Mouse (Mus musculus): ENCODE data around the gene Tnk2. TPM values are rescaled to one million over a fixed set of nuclear protein-coding genes. Genes with fewer than 3 reads are reported as not detected.
A peak's percentile ranks its signal among the peaks of the same experiment; 100 is the strongest.
"Not testable (repeated sequence)": the region's sequence is repeated elsewhere in the genome, so short reads cannot be mapped to it uniquely, and the experiment has no call there.

Tnk2 gene
- total RNA-seq, 2 experiments from 2014 or later, result 5.9 to 8.0 TPM

DNA sequence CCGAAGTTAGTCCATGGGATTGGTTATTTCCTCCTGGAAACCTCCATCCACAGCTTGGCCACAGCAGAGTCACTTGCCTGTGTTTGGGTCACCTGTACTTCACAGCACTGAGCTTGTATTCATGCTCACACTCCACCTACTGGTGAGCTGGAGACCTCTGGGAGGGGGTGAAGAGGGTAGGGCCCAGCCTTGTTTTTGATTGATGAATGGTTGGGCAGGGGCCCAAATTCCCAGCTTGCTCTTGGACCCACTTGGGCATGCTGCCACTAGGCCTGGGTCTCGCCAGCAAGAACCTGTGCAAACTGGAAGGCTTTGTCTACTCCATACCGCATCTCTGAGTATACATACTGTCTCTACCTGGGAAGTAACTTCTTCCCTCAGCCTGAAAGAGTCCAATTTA lies 8.4 kb upstream of the Tnk2 start:
- no peak for ATAC-seq (replicated peaks; ENCODE audit: poor library complexity)

DNA sequence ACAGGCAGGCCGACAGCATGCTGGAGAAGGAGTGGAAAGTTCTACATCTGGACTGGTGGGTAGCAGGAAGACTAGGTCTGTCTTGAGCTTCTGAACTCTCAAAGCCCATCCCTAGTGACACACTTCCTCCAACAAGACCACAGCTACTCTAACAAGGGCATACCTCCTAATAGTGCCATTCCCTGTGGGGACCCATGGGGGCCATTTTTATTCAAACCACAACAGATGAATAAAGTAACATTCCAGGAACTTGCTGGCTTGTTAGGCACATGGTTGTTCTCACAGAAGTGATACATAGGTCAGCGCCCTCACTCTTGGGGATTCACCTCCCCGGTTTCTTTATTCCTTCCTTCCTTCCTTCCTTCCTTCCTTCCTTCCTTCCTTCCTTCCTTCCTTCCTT lies 7.3 kb upstream of the Tnk2 start:
- no peak for ATAC-seq (replicated peaks; ENCODE audit: poor library complexity)

DNA sequence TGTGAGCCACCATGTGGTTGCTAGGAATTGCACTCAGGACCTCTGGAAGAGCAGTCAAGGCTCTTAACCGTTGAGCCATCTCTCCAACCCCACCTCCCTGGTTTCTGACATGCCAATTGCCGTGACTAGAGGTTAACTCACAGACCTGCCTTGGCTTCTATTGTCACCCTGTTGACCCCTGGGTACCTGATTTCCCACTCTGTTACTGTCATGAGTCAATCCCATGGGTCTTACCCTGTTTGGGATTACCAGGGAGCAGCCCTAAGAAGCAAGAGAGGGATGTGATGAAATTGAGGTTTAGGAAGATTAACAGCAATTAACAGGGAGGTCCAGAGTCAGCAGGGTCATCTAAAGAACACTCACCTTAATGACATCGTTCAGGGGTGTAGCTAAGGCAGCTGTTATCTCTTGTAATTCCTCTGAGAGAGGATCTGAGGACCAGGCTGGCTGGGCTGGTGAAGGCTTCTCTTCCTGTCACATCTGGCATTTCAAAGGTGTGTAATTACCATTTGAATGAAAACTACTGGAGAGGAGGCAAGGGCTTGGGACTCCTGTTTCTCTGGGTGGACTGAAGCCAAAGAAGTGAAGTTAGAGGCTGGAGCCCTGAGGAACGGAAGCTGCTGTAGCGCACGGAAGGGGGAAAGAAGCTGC lies 6.7 kb upstream of the Tnk2 start:
- no peak for ATAC-seq (replicated peaks; ENCODE audit: poor library complexity)

DNA sequence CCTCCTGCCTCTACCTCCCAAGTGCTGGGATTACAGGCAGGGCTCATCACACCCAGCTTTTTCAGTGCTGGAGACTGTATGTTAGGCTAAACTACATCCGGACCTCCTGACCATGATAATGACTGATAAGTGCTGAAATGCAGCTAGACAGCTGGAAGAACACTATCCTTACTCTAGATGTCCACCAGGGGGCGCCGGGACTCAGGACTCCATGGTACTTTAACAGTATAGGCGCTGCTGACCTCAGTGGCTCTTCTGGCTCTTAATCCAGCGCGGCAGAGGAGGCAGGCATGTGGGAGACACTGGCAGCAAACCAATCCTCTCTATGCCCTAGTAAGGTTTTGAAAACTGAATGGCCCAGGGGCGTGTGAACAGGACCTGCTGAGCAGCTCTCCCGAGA lies 5.2 kb upstream of the Tnk2 start:
- peak; percentile 95 for ATAC-seq (replicated peaks; ENCODE audit: poor library complexity)

DNA sequence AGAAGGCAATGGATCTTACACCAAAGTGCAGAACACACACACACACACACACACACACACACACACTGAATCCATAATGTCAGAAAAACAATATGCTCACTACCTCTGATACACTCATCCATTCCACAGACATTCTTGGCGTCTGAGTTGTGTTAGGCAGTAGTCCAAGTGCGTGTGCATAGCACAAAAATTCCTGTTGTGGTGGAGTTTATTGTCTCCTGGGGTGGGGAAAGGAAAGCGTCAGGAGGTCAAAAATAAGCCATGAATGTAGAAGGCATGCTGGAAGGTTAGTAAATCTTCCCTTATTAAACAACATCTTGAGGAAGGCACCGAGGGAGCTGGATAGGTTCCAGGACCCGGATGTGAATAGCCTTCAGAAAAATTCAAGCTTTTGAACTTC lies 3.6 kb upstream of the Tnk2 start:
- no peak for ATAC-seq (replicated peaks; ENCODE audit: poor library complexity)

DNA sequence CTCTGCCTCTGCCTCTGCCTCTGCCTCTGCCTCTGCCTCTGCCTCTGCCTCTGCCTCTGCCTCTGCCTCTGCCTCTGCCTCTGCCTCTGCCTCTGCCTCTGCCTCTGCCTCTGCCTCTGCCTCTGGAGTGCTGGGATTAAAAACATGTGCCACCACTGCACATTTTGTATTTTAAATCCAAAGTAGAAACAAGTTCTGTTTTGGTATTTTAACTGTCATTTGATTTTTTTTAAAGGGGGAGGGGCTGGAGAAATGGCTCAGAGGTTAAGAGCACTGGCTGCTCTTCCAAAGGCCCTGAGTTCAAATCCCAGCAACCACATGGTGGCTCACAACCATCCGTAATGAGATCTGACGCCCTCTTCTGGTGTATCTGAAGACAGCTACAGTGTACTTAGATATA lies 3.0 kb upstream of the Tnk2 start:
- ATAC-seq (replicated peaks; ENCODE audit: poor library complexity), result not testable (repeated sequence)

DNA sequence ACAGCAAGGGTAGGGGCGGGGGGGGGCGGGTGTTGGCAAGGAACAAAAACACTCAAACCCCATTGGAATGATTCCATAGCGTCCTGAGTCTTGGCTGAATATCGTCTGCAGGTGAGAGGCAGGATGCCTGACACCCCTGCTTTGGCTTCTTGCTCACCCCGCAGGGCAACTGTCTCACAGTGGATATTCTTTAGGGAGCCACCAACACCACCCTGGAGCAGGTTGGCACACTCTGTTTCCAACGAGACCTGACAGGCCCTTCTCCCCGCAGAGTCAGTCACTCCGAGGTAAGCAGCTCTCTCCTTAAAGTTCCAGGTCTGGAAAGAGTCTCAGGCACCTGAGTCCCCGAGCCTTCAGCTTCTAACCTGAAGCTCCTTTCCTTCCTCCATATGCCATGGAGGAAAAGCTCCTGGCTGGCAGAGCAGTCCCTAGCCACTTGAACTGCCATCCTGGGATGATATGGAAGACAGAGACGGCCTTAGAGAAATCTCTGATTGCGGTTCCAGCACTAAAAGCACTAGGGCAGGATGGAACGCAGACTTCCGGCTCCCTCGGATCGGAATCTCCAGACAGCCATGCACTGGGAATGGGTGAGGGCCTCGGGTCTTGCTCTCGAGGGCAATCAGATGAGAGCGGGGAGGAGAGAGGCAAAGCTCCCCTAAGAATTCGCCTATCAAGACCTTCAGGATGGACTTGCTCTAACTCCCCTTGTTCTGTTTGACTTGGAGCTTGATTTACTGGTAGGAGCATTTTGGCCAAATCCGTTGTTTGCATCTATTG lies 2.0 kb upstream of the Tnk2 start:
- no peak for ATAC-seq (replicated peaks; ENCODE audit: poor library complexity)

DNA sequence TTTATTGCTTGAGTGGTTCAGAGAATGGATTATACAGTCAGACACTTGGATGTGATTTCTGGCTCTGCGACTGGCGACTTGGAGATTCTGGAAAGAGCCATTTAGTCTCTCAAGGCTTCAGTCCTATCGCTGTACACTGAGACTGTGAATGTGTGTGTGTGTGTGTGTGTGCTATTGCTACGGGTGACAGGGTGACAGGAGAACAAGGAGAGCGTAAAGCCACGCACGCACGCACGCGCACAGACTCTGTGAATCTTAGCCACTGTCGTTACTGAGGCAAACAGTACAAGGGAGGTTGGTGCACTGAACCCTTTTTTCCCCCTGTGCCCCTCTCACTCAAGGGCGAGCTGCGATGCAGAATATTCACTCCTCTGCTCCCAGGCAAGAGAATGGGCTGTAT lies 1.4 kb upstream of the Tnk2 start:
- no peak for ATAC-seq (replicated peaks; ENCODE audit: poor library complexity)

DNA sequence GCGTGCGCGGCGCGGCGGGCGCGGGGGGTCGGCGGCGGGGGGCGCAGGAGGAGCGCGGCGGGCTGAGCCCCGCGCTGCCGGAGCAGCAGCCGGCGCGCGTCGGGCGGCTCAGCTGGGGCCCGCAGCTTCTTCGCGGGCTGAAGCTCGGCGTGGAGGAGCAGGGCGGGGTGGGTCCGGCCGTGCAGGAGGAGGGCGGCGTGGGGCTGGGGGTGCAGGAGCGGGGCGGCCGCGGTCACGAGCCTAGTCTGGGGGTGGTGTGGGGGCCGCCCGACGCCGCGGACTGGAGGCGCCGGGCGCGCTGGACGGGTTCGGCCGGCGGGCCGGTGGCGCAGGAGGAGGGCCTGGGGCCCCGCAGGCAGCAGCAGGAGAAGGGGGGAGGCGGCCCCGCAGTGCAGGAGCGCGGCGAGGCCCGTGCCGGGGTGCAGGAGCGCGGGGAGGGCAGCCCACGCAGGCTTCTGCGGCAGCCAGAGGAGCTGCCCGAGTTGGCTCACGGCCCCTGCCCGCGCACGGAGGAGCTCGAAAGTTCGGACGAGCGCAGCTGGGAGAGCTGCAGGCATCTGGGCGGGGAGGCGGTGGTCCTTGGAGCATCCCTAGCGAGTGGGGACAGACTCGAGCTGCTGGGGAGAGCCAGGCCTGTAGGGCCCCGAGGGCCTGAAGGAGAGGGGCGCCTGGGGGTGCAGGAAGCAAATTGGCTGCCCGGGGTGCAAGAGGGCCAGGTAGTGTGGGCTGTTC lies 561 bp downstream of the Tnk2 start:
- peak; percentile 5; the same call in 1 of the 2 replicates for ATAC-seq (replicated peaks; ENCODE audit: poor library complexity)

DNA sequence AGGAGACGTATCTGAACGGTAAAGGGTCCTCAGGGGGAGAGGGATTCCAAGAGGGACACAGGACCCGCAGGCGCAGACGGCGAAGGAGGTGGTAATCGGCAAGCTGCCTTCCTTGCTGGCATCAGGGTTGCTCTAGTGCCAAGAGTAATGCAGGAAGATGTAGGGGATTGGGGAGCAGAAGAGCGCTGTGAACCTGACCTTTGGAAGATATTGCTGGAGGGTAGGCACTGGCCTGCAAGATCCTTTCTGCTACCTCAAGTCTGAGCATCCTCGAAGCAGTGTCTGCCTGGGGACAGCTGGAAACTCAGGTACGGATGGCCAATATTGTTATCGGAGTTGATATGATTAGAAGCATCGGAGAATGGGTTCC lies 1.1 kb downstream of the Tnk2 start:
- no peak for ATAC-seq (replicated peaks; ENCODE audit: poor library complexity)

DNA sequence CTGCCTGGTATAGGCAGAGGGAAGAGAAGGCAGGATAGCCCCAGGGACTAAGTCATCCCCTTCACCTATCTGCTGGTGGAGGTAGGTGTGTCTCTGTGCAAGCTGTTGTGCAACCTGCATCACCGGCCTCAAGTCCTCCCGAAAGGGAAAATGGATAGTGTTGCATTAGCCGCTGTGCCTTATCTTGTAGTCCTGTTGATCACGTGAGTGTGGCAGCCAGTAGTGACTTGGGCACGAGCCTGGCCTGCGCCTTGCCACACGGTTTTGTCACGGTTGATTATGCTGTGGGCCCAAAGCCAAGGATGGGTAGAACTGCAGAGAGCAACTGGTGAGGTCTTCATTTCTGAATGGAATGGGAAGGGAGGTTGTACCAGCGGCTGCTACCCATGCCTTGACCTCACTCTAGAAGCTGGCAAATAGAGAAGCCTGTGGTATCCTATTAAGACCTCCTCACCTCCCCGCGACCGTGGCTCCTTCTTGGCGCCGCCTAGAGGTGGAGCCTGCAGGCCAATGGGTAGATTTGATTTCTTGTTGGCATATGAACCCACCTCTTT lies 1.8 kb downstream of the Tnk2 start:
- peak; percentile 79 for ATAC-seq (replicated peaks; ENCODE audit: poor library complexity)

DNA sequence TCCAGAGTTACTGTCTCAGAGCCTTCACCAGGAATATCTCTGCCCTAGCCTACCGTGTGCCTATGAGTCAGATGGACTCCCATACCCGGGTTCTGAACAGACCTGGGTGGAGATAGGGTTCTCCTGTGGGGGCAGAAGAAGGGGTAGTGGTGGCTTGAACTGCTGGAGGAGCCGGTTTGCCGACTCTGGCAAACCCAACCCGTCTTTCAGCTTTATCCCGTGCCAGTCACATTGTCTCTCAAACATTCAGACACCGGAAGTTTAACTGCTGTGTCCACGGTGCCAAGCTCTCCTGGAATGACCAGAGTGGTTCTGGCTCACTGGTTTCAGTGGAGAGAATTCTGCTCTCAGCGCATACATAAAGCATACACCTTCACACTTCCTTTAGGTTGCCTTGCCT lies 2.3 kb downstream of the Tnk2 start:
- ATAC-seq (replicated peaks; ENCODE audit: poor library complexity), result no peak

DNA sequence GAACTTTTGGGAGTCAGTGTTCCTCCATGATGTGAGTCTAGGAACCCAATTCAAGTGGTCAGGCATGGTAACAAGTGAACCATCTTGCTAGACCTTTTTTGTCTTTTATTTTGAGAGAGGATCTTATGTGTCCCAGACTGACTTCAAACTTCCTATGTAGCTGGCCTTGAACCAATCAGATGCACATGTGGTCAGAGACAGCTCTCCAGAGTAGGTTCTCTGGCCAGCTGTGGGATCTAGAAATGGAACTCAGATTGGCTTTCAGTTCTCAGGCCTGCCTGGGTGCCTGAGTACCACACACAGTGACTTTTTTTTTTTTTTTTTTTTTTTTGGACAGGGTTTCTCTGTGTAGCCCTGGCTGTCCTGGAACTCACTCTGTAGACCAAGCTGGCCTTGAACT lies 4.0 kb downstream of the Tnk2 start:
- ATAC-seq (replicated peaks; ENCODE audit: poor library complexity), result no peak

DNA sequence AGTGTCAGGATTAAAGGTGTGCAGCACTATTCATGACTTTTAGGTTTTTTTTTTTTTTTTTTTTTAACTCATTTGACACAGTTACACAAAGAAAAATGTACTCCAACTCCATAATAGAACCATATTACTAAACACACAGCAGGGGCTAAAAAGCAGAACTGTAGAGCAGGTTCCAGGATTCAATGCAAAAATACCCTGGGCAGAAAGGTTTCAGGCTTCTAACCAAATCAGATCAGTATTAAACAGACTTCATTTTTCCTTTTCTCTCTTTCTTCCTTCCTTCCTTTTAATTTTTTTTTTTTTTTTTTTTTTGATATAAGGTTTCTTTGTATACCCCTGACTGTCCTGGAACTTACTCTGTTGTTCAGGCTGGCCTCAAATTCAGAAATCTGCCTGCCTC lies 6.8 kb downstream of the Tnk2 start:
- ATAC-seq (replicated peaks; ENCODE audit: poor library complexity), result no peak

DNA sequence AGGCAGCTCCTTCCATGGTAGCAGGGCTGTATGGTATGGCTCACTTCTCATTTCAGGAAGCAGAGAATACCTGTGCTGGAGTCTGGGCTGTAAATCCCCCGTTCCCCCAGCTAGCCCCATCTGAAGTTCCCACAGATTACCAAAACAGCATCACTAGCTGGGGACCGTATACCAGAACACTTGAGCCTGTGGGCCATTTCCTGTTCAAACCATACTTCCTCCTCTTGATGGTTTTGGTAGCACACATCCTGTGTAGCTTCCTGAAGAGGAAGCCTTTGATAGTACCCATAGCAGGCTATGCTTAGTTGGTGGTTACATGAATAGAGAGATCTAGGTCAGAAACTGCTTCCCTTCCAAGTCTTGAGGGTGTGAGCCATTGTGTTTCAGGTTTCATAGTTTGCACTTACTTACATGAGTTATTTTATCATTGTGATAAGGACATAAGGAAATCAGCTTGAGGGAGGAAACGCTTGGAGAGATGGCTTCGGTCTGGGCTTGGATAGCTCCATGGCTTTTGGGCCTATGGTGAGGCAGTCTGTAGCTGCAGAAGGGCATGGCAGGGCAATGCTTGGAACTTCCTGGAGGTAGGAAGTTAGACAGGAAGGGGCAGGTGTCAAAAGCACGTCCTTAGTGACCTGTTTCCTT lies 7.4 kb downstream of the Tnk2 start:
- peak; percentile 90 for ATAC-seq (replicated peaks; ENCODE audit: poor library complexity)

DNA sequence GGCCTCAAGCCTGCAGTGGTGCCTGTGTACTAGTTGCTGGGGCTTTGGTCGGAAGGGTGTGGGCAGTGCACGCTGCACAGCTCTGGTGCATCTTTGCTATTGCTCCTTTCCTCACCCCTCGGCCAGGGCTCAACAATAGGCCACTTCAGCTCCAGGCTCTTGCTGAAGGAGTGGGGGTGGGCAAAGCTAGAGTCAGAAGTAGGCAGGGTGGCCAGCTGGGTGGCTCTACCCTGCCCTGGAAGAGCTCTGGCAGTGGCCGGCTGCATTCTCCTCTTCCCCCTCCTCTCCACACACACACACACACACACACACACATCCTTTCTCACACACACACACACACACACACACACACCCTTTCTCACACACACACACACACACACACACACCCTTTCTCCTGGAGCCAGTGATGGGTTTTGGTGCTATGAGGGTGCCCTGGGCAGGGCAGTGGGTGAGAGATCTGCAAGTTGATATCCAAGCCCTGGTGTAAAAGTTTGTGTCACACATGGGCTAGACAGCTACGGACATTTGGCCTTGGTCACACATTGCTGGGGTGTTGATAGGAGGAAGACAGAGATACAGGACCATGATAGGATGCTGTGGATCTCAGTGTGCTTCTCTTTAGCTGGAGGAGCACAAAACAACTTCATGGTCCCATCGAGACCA lies 10.5 kb downstream of the Tnk2 start:
- ATAC-seq (replicated peaks; ENCODE audit: poor library complexity), result no peak

DNA sequence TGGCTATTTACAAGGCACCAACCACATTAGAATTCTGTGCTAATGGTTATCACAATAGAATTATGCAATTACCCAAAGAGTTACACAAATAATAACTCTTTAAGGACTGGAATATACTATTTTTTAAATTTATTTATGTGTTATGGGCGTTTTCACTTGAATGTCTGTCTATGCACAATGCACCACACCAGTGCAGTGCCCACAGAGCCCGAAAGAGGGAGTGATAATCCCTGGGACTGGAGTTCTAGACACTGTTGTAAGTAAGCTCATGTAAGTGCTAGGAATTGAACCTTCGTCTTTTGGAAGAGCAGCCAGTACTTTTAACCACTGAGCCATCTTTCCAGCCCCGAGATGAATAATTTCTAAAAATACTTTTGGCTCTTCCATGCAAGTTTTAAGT lies 11.9 kb downstream of the Tnk2 start:
- ATAC-seq (replicated peaks; ENCODE audit: poor library complexity), result no peak

DNA sequence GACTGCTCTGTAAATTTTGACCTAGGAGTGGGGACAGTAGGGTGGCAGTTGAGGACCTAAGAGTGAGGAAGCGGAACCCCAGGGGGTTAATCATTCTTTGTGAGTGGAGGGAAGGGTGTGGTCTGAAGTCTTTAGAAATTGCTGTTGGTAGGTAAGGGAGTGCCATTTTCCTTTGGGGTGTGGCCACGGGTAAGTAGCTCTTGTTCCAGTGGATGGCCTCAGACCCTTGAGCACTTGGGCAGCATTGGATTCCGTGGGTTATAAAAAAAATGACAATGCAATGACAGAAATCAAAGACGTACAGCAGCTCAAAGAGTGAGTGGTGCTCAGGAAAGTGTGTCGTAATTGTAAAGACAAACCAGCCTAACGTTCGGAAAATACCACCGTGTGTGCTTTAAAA lies 12.6 kb downstream of the Tnk2 start:
- no peak for ATAC-seq (replicated peaks; ENCODE audit: poor library complexity)

DNA sequence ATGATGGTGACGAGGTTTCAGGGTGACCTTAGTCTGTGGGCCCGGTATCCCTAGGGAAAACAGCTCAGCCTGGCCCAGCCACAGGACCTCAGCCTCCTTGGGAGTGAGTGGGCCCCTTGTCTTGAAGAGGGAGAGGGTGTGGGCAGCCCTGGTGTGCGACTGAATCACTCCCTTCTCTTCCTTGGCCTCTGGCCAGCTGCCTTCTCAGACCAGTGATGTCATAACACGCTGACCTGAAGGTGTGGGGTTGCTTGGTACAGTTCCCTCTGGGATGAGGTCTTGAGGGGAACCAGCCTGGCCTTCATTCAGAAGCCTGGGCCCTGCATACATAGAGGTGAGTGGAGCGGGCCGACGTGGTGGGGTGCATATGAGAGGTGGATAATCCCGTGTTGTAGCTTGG lies 13.1 kb downstream of the Tnk2 start:
- no peak for ATAC-seq (replicated peaks; ENCODE audit: poor library complexity)

DNA sequence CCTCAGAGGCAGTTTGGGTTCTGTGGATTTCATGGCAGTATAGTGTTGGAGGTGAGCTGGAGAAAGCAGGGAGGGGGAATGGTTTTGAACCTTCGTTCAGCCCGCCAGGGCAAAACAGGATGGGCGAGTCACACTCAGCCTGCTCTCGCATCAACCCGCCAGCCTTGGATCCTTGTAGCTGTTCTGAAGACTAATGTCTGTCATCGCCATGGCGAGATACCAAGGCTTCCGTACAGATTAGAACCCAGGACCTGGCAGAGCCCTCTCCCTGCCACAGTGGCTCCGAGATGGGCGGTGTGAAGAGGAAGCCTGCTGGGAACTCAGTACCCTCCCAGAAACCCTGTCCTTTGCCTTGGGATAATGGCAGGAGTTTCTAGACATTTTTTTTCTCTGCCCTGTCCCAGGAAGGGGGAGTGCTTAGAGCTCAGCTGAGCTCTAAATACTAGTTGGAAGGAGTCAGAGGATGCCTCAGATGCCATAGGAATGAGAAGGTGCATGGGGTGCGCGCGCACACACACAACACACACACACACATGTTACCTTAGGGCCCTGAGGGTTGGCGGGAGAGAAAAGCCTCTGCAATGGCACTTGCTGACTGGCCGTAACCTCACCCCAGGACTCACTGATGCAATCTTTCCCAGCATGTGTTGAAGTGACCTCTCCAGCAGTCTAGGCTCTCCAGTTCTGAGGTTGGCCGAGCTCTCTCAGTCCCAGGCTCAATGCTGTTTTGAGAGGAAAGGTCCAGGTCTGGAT lies 14.0 kb downstream of the Tnk2 start:
- ATAC-seq (replicated peaks; ENCODE audit: poor library complexity), result no peak
